Mouse (Mus musculus) bone marrow, adult 2 months (tissue): ENCODE results near the gene Mfsd2a.

Experiments
- CTCF ChIP-seq: fragments of 200-500 bp; IDR thresholded peaks from 2 replicates; pipeline ENCODE4 v1.5.1; 2011; ENCODE audit warnings: low read length, control low read depth; ENCODE audit not compliant: control insufficient read depth, insufficient read depth
- POLR2A ChIP-seq: fragments of 200-500 bp; IDR thresholded peaks from 2 replicates; pipeline ENCODE4 v1.6.1; 2011; ENCODE audit warnings: low read depth, mild to moderate bottlenecking, control low read depth, low read length, borderline replicate concordance; ENCODE audit not compliant: control insufficient read depth

DNA sequence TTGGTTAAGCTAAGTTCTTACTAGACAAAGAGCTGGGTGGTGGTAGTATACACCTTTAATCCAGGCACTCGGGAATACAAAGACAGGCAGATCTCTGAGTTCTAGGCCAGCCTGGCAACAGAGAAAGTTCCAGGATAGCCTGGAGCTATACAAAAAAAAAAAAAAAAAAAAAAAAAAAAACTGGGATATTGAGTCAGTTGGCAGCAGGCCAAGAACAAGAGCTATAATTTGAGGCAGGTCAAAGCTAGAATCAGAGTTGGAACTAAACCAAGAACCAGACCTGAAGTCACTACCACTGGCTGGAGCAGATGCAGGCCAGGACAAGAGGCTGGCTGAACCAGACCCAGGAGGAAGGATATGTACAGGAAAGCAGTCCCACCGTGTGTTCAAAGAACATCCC, 19.7 kb upstream of the Mfsd2a start:
- no peak for TF ChIP-seq CTCF
- no peak for TF ChIP-seq POLR2A
